Mouse (Mus musculus) limb, embryonic 14.5 days (tissue): Measurements from ENCODE around the gene Arl2bp. TPM values are rescaled to one million over a fixed set of nuclear protein-coding genes. Genes with fewer than 3 reads are reported as not detected.

Experiments
- ATAC-seq: fragments of 200-750 bp; cut with Nextera tagmentation; 2 replicates; pipeline ENCODE4 v1.8.0; 2017; ENCODE audit warnings: low read depth, moderate number of reproducible peaks, moderate TSS enrichment; ENCODE audit not compliant: low FRiP score
- DNase-seq: peaks from one replicate; pipeline ENCODE4 v3.0.0-alpha.2; 2015; ENCODE audit warnings: low spot score
- H3K27ac ChIP-seq: fragments of 300-500 bp; sonication (generic); replicated peaks from 2 replicates; pipeline ENCODE4 v1.5.1; 2014; ENCODE audit warnings: low read depth, mild to moderate bottlenecking, low read length, moderate library complexity, mixed read lengths
- H3K27me3 ChIP-seq: fragments of 300-500 bp; sonication (generic); 2 replicates; pipeline ENCODE4 v1.6.1; 2014; ENCODE audit warnings: low read length, mixed read lengths; ENCODE audit not compliant: control insufficient read depth, insufficient read depth
- H3K36me3 ChIP-seq: fragments of 300-500 bp; sonication (generic); 2 replicates; pipeline ENCODE4 v1.6.1; 2014; ENCODE audit warnings: mild to moderate bottlenecking, low read length, moderate library complexity, mixed read lengths; ENCODE audit not compliant: control insufficient read depth, insufficient read depth
- H3K4me1 ChIP-seq: fragments of 300-500 bp; sonication (generic); 2 replicates; pipeline ENCODE4 v1.6.1; 2014; ENCODE audit warnings: antibody characterized with exemption, low read length, mixed read lengths; ENCODE audit not compliant: control insufficient read depth, insufficient read depth
- H3K4me2 ChIP-seq: fragments of 300-500 bp; sonication (generic); replicated peaks from 2 replicates; pipeline ENCODE4 v1.6.1; 2014; ENCODE audit warnings: low read depth, mild to moderate bottlenecking, low read length, moderate library complexity; ENCODE audit not compliant: severe bottlenecking
- H3K4me3 ChIP-seq: fragments of 300-500 bp; sonication (generic); replicated peaks from 2 replicates; pipeline ENCODE4 v1.5.1; 2014; ENCODE audit warnings: low read length
- H3K9ac ChIP-seq: fragments of 300-500 bp; sonication (generic); 2 replicates; pipeline ENCODE4 v1.6.1; 2014; ENCODE audit warnings: mild to moderate bottlenecking, low read depth, low read length, moderate library complexity; ENCODE audit not compliant: severe bottlenecking
- H3K9me3 ChIP-seq: fragments of 300-500 bp; sonication (generic); 2 replicates; pipeline ENCODE4 v1.6.1; 2016; ENCODE audit warnings: low read length; ENCODE audit not compliant: control insufficient read depth
- POLR2A ChIP-seq: fragments of 200-500 bp; IDR thresholded peaks from 2 replicates; pipeline ENCODE4 v1.8.0; 2012; ENCODE audit warnings: inconsistent platforms, mild to moderate bottlenecking, moderate library complexity, borderline replicate concordance; ENCODE audit not compliant: insufficient read depth, insufficient read length; ENCODE audit errors: extremely low read depth
- WGBS: fragments of 180-500 bp; shearing (Covaris S2); extraction: QIAGEN DNeasy Blood & Tissue Kit; methylation state at CpG from one replicate; pipeline ENCODE4 v1.1.7; 2014; 5-methylcytosine and 5-hydroxymethylcytosine counted together
- polyA plus RNA-seq, 2 experiments: library from polyadenylated mRNA; depleted of rRNA in 1 of 2; stranded (reverse) in 1 of 2; unstranded in 1 of 2; fragments of >200 nt; fragmentation: Nextera tagmentation in 1 of 2; extraction: Ambion mirVana in 1 of 2; gene quantifications; 2 replicates each; pipeline versions ENCODE4 v1.2.1 to v1.2.3; 2012 to 2014

The Arl2bp gene
- polyA plus RNA-seq, 2 experiments: 54.0 to 111 TPM

- Histone ChIP-seq H3K4me2 (no peak overlapping the region), H3K36me3 (peaks cover 54% of the 10 kb centered on the region), H3K4me1 (no peaks in the 10 kb centered on the region), H3K4me3 (no peak overlapping the region), H3K9me3 (no peaks in the 10 kb centered on the region), H3K9ac (no peak overlapping the region), H3K27me3 (no peaks in the 10 kb centered on the region), H3K27ac (no peak overlapping the region)
- no peak for TF ChIP-seq POLR2A
- ATAC-seq (no peak), DNase-seq (no peak)
- 81% methylated on average over 2 of the region's 2 CpGs for WGBS
Measured at GRCm38 (mm10) chr8:94658031-94658430, 8.4 kb upstream of the Arl2bp start.

GRCm38 (mm10) chr8:94660418-94660817, 6.0 kb upstream of the Arl2bp start:
- 87% methylated on average over 4 of the region's 4 CpGs for WGBS
- H3K9me3 ChIP-seq: no peaks in the 10 kb centered on the region
- ATAC-seq (no peak), DNase-seq (no peak)
- TF ChIP-seq POLR2A: no peak
- no peak overlapping the region for H3K4me2 ChIP-seq
- no peak overlapping the region for H3K27ac ChIP-seq
- no peak overlapping the region for H3K4me3 ChIP-seq
- H3K27me3 ChIP-seq: no peaks in the 10 kb centered on the region
- peaks cover 32% of the 10 kb centered on the region for H3K36me3 ChIP-seq
- H3K9ac ChIP-seq: no peak overlapping the region
- no peaks in the 10 kb centered on the region for H3K4me1 ChIP-seq

GRCm38 (mm10) chr8:94664722-94665121, 1.7 kb upstream of the Arl2bp start:
- Histone ChIP-seq H3K9me3 (no peaks in the 10 kb centered on the region), H3K4me1 (peaks cover 8% of the 10 kb centered on the region; the same call in 1 of the 2 replicates), H3K9ac (no peak overlapping the region), H3K4me2 (no peak overlapping the region), H3K36me3 (peaks cover 26% of the 10 kb centered on the region), H3K27ac (no peak overlapping the region), H3K27me3 (no peaks in the 10 kb centered on the region), H3K4me3 (no peak overlapping the region)
- 85% methylated on average over 2 of the region's 2 CpGs for WGBS
- DNase-seq: no peak
- TF ChIP-seq POLR2A: no peak
- ATAC-seq: no peak

DNA sequence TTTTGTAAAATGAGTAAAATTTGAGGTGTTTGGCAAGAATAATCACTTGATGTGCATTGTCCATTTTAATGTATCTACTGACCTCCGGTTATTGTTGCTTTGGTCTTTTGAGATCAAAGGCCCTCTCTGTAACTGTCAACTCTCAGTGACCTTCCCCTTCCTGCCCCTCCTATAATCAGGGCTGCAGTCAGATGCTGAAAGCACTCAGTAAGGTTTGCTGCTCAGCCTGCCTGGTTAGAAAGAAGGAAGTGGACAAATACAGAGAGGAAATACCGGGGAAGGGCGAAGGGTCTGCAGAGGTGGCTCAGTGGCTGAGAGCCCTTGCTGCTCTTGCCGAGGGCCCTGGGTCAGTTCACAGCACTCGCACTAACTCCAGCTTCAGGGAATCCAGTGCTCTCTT, 8.0 kb downstream of the Arl2bp start:
- Histone ChIP-seq H3K9me3 (no peaks in the 10 kb centered on the region), H3K36me3 (peaks cover 52% of the 10 kb centered on the region), H3K4me2 (no peak overlapping the region), H3K27me3 (no peaks in the 10 kb centered on the region), H3K4me3 (no peak overlapping the region), H3K4me1 (no peaks in the 10 kb centered on the region), H3K9ac (no peak overlapping the region), H3K27ac (no peak overlapping the region)
- 76% methylated on average over 5 of the region's 5 CpGs for WGBS
- DNase-seq: no peak
- TF ChIP-seq POLR2A: no peak
- no peak for ATAC-seq

- H3K4me1 ChIP-seq: no peaks in the 10 kb centered on the region
- WGBS: 78% methylated on average over 6 of the region's 6 CpGs
- no peaks in the 10 kb centered on the region for H3K9me3 ChIP-seq
- H3K27me3 ChIP-seq: no peaks in the 10 kb centered on the region
- no peak for TF ChIP-seq POLR2A
- H3K36me3 ChIP-seq: peaks cover 39% of the 10 kb centered on the region
- ATAC-seq (no peak), DNase-seq (no peak)
- no peak overlapping the region for H3K9ac ChIP-seq
- no peak overlapping the region for H3K27ac ChIP-seq
- H3K4me2 ChIP-seq: no peak overlapping the region
- H3K4me3 ChIP-seq: no peak overlapping the region
Measured at GRCm38 (mm10) chr8:94675923-94676322, 9.5 kb downstream of the Arl2bp start.

DNA sequence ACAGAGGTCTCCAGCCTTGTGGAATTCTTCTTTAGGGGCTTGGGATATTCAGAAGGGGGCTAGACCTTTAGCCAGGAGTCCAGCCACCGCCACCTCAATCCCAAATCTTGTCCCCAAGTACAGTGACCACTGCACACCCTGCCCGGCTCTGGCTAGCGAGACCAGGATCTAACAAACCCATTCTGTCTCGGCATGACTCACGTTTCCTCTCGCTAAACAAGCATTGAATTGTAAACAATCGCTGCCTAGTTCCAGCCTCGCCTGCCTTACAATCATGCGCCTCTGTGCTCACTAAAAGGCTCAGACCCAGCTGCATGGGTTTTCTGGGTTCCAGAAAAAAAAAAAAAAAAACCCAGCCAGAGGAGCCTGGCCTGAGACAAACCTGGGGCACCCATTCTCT, 12.2 kb downstream of the Arl2bp start:
- H3K9ac ChIP-seq: no peak overlapping the region
- peaks cover 12% of the 10 kb centered on the region for H3K36me3 ChIP-seq
- no peaks in the 10 kb centered on the region for H3K9me3 ChIP-seq
- ATAC-seq: no peak
- no peaks in the 10 kb centered on the region for H3K4me1 ChIP-seq
- H3K27me3 ChIP-seq: no peaks in the 10 kb centered on the region
- WGBS: 48% methylated on average over 9 of the region's 9 CpGs
- TF ChIP-seq POLR2A: no peak
- no peak overlapping the region for H3K4me2 ChIP-seq
- H3K27ac ChIP-seq: no peak overlapping the region
- no peak overlapping the region for H3K4me3 ChIP-seq
- no peak for DNase-seq
